Mouse (Mus musculus) frontal cortex, postnatal 25 days (tissue): Measurements from ENCODE around the gene Ppm1g.
"Not testable (repeated sequence)": the region's sequence is repeated elsewhere in the genome, so short reads cannot be mapped to it uniquely, and the experiment has no call there.

ENCODE experiments used
- DNase-seq, 2 experiments: peaks; one replicate each; pipeline ENCODE4 v3.0.0; 2022; ENCODE audit warnings: low spot score in 2 of 2

Gene Ppm1g

DNA sequence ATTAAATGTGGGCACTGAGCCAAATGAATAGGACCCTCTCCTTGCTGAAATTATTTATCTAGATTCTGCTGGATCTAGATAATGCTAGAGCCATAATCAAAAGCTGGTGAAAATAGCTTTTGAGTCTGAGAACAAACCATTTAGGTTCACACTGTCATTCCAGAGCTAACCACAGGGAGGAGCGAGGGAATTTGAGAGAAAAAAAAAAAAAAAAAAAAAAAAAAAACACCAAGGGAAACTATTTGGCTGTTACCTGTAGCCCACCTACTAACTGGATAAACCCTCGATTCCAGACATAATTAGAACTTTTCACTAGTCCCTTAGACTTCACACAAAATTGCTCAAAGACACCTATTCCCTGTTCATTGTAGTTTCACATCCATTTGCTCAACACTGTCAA is 1.4 kb downstream of the Ppm1g start:
- DNase-seq, result no peak

GRCm38 (mm10) chr5:31218294-31218693 is 2.2 kb downstream of the Ppm1g start:
- no peak for DNase-seq

DNA sequence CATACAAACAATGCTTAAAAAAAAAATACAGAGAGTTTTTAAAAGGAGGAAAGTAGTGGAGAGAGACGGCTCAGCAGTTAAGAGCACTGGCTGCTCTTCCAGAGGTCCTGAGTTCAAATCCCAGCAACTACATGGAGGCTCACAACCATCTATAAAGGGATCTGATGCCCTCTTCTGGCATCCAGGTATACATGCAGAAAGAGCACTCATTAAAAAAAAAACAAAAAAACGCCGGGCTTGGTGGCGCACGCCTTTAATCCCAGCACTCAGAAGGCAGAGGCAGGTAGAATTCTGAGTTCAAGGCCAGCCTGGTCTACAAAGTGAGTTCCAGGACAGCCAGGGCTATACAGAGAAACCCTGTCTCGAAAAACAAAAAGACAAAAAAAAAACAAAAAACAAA is 3.9 kb downstream of the Ppm1g start:
- not testable (repeated sequence) for DNase-seq

DNA sequence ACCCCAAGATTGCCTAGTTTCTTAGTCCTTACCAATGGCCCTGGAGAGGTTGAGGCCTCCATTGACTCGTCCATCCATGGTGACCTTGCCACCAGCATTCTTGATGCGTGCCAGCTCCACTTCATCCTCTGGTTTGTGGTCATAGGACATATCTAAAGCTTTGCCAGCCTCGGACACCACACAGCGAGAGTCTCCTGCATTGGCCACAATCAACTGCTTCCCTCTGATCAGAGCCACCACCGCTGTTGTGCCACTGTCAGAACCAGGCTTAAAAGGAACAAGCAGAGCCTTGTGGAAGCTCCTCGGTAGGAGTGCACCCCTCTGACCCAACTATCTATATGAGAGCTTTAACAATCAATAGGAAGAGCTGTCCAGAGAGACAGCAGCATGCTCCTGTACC is 16.1 kb downstream of the Ppm1g start:
- DNase-seq, result no peak

- DNase-seq, result no peak
These were observed 16.6 kb downstream of the Ppm1g start for GRCm38 (mm10) chr5:31203866-31204265.

DNA sequence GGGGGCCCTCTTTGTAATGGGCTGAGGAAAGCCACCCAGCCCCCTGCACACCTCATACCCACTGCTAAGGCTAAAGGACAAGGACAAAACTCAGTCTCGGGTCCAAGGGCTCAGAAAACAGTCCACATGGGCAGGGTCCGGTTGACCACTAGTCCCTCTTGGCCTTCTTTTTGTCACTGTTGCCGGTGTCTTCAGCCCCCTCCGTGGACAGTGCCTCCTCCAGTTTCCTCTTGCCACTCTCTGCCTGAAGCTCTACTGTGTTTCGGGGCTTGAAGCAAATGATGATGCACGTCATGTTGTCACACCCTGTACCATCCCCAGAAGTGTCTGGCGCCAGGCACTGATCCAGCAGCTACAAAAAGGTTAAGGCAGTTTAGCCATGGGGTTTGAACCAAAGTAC is 17.6 kb downstream of the Ppm1g start:
- DNase-seq, result no peak

GRCm38 (mm10) chr5:31201742-31202590 is 18.5 kb downstream of the Ppm1g start, which contains the start of gene Zfp513:
TSS of gene Zfp513 (minus strand) at chr5:31202303.
- DNase-seq, result peak; percentile 91 to 94

GRCm38 (mm10) chr5:31201042-31201741 is 19.3 kb downstream of the Ppm1g start:
- DNase-seq, result no peak

DNA sequence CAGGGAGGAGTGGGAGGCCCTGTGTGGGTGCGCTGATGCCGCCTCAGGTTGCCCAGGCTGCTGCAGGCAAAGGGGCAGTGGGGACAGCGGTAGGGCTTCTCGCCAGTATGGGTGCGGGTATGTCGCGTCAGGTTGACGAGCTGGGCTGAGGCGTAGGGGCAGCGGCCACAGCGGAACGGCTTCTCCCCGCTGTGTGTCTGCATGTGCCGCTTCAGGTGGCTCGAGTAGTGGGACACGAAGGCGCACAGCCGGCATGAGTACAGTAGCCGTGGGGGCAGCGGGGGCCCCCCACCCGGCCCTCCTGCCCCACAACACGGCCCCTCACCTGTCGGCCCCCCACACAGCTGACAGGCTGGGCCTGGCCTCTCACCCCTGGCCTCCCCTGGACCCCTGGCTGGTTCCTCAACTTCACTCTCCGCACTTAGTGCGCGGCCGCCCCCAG is 20.1 kb downstream of the Ppm1g start:
- no peak for DNase-seq

DNA sequence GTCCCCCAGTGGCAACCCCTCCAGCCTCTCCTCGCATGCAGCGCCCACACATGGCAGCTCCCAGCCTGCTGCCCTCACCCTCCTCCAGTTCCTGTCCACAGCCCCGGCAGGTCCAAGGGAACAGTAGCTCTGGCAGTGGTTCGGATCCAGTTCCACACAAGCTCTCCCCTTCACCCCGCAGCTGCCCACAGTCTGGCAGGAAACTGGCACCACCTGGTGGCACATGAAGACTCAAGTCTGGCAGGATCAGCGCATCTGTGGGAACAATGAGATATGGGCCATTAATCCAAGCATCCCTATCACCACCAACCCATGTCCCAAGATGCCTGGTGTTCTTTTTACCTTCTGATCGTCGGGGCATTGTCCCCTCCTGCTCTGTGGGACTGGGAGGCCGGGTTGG is 20.6 kb downstream of the Ppm1g start:
- no peak for DNase-seq

GRCm38 (mm10) chr5:31199321-31199892 is 21.1 kb downstream of the Ppm1g start:
- no peak for DNase-seq

- DNase-seq, result no peak
These were observed 21.7 kb downstream of the Ppm1g start for GRCm38 (mm10) chr5:31198616-31199320.

DNA sequence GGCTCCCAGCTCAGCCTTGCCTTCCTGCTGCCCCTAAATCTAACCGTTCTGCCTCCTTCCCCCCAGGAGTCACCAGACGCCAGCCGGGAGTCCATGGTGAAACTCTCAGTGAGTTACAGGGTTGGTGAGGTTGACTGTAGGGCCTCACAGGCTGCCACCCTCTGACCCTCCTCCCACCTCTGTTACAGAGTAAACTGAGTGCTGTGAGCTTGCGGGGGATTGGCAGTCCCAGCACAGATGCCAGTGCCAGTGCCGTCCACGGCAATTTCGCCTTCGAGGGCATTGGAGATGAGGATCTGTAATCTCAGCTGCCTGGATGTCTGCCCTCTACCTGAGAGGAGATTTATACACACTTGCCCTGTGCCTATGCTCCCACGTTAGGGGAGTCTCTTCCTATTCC is 22.3 kb downstream of the Ppm1g start:
- no peak for DNase-seq

- no peak for DNase-seq
These were observed 23.4 kb downstream of the Ppm1g start for GRCm38 (mm10) chr5:31197072-31197471.

DNA sequence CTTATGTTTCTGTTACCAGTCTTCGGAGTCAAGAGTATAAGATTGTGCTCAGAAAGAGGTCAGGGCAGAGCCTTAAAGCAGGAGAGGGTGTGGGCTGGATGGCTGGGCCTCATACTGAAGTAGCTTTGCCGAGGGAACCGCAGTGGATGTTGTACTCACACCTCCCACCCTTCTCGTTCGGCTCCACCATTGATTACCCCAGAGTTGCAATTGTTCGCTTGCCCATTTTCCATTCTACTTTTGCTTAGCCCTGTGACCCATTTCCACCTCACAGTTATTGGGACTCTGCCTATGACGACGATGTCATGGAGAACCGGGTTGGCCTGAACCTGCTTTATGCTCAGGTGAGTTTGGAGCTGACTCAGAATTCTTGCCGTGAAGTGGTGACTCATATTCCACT is 24.3 kb downstream of the Ppm1g start:
- DNase-seq, result no peak

- DNase-seq, result no peak
These were observed 24.8 kb downstream of the Ppm1g start for GRCm38 (mm10) chr5:31195671-31196070.

DNA sequence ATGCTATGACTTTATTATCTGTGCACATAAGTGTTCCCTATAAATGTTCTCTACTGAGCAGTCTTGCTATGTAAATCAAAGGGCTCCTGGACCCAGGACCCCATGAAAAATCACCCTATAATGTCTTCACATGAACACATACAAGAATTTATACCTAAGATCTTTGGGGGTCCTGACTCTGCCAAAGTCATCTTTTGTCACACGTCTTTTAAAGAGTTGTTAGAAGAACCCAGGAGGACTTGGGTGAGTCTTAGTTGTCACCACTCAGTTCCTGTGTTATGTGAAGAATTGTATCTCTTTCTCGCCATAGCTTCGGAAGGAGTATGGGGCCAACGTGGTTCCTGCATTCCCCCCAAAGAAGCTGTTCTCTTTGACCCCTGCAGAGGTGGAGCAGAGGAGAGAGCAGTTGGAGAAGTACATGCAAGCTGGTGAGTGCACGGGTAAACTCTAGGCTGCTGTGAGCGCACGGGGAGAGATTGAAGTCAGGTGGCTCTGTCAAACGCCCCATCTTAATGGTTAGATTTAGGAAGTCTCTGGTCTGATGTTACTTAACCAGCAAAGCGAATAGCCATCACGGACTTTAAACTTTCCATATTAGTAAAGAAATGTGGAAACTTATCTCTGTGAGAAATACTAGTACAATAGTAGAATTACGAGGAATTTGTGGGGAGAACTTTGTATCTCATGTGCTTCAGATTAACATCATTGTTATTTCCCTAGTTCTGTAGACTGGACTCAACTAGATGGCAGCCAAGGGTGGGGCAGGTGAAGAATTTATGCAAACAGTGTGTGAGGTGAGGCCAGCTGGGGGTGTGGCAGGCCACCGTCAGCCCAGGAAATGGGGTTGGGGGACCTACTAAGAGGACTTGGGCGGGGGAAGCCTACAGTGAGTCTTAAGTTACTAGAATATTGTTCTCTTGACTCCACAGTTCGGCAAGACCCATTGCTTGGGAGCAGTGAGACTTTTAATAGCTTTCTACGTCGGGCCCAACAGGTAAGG is 25.7 kb downstream of the Ppm1g start:
- no peak for DNase-seq

DNA sequence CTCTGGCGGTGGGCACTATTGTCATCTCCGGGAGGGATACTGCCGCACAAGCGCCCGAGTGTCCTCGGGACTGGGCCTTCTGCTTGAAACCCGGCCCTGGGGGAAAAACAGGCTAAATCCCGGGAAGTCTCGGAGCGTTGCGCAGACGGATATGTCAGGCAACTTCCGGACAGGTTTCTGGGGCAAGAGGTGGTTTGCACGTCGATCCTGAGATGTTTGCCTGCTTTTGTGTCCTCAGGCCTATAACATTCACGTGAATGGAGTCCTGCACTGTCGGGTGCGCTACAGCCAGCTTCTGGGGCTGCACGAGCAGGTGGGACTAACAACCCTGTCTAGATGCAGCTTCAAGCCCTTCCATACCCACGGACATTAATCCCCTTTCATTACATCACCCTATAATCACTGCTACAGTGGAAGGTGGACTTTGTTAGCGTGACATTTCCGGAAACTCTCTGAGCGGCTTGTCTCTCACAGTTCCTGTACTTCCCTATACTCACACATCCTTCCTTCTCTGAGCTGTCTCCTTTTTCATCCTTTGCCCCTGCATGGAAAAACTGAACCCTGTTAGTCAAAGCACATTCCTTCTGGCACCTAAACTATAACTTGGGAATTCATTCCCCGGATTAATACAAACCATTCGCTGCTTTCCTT is 26.7 kb downstream of the Ppm1g start:
- no peak for DNase-seq

GRCm38 (mm10) chr5:31192939-31193630 is 27.4 kb downstream of the Ppm1g start, which contains the start of the genes Snx17 and Eif2b4:
TSS of gene Snx17 (plus strand) at chr5:31193227.
TSS of gene Eif2b4 (minus strand) at chr5:31193430.
- DNase-seq, result peak; percentile 99
